Mouse (Mus musculus): ENCODE measurements around the gene Olfr12. TPM values are rescaled to one million over a fixed set of nuclear protein-coding genes. Genes with fewer than 3 reads are reported as not detected.

The Olfr12 gene
- polyA plus RNA-seq, 1 experiment from 2014 or later, result not detected

DNA sequence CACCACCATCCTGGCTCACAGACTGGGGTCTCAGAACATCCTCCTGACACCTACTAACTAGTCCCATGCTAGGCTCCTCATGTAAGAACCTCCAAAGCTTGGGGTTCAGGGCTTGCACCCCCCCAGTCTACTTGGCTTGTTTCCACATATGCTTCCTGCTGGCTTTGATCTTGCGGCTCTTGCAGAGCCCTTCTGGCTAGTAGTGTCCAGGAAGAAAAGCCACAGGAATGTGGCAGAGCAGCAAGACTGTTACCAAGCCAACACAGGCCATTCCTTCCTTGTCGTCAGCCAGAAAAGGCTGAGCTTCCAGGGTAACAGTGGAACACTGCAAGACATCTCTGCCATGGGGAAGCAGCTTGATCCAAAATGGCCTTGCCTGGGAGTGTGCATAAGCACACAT is 37.1 kb downstream of the Olfr12 start:
- Histone ChIP-seq H3K4me3 (ENCODE audit: low read depth, low read length) (no peak overlapping the region), H3K4me2 (no peak overlapping the region), H3K9me3 (ENCODE audit: control insufficient read depth, low read length) (no peaks in the 10 kb centered on the region), H3K36me3 (ENCODE audit: control insufficient read depth, insufficient read depth, low read length) (no peaks in the 10 kb centered on the region), H3K9ac (ENCODE audit: low read depth, low read length) (no peak overlapping the region), H3K4me1 (replicated peaks; ENCODE audit: control insufficient read depth, insufficient read depth, low read length) (peaks cover 4% of the 10 kb centered on the region), H3K27me3 (replicated peaks; ENCODE audit: control insufficient read depth, insufficient read depth, low read length) (no peaks in the 10 kb centered on the region; the same call in 1 of the 2 replicates), H3K27ac (ENCODE audit: low read depth, low read length) (no peak overlapping the region)
- WGBS, result 56% methylated on average over 2 of the region's 2 CpGs
- DNase-seq (ENCODE audit: low spot score), result no peak
- no peak for ATAC-seq (replicated peaks; ENCODE audit: low FRiP score)

DNA sequence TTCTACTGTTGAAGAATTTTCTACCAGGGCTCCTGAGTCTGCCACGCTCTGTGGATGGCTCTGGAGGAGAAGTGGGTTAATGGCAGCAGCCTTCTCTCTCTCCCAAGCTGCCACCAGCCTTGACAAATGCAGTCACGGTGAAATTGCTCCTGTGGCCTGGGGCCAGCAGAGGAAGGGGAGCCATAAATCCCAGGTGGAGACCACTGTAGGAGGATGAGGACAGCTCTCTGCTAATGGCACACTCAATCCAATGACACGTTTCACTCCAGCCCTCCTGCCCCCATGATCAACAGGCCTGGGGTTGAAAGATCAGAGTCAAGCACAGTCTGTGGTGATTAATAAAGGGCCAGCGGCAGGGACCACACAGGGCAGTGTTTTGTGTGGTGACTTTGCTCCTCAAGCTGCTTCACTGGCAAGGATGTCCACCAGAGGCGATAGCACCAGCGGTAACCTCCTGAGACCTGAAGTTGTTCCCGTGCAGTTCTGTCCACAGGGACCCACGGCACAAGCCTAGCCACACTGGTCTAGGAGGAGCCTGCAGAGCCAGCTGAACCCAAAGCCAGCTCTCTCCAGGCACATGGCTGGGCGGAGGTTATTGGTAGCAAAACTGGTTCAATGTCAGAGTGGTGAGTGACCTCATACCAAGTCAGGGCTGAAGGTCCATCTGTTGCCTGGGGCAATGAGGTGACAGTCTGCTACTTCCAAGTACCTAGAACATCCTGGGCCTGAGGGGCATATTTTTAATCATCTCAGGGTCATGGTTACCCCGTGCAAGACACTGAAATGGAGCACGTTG is 39.6 kb downstream of the Olfr12 start:
- H3K36me3 ChIP-seq (ENCODE audit: control insufficient read depth, insufficient read depth, low read length), result no peaks in the 10 kb centered on the region
- H3K27ac ChIP-seq (ENCODE audit: low read depth, low read length), result no peak overlapping the region
- peaks cover 4% of the 10 kb centered on the region for H3K4me1 ChIP-seq (replicated peaks; ENCODE audit: control insufficient read depth, insufficient read depth, low read length)
- no peaks in the 10 kb centered on the region for H3K9me3 ChIP-seq (ENCODE audit: control insufficient read depth, low read length)
- DNase-seq (ENCODE audit: low spot score), result no peak
- H3K27me3 ChIP-seq (replicated peaks; ENCODE audit: control insufficient read depth, insufficient read depth, low read length), result no peaks in the 10 kb centered on the region; the same call in 1 of the 2 replicates
- no peak overlapping the region for H3K9ac ChIP-seq (ENCODE audit: low read depth, low read length)
- no peak for ATAC-seq (replicated peaks; ENCODE audit: low FRiP score)
- no peak overlapping the region for H3K4me2 ChIP-seq
- 75% methylated on average over 11 of the region's 11 CpGs for WGBS
- no peak overlapping the region for H3K4me3 ChIP-seq (ENCODE audit: low read depth, low read length)

DNA sequence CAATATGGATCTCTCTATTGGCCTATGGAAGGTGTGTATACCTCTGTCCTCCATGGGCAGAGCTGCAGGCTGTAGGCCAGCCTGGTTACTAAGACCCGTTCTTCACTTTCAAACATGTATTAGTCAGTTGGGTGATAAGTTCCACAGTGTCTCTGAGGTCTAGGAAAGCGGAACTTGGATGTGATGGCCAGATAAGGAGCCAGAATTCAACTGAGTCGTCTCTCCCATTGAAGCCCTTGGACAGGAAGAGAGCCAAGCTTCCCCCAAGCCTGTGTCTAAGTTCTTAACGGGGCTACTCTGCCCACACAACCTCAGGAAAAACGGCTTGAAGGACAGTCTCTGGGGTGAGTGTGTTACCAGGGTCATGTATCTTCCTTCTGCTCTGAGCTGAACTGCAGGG is 41.8 kb downstream of the Olfr12 start:
- no peak overlapping the region for H3K27ac ChIP-seq (ENCODE audit: low read depth, low read length)
- no peak for DNase-seq (ENCODE audit: low spot score)
- H3K36me3 ChIP-seq (ENCODE audit: control insufficient read depth, insufficient read depth, low read length), result no peaks in the 10 kb centered on the region
- H3K4me1 ChIP-seq (replicated peaks; ENCODE audit: control insufficient read depth, insufficient read depth, low read length), result peaks cover 4% of the 10 kb centered on the region
- whole genome bisulfite sequencing, result 33% methylated on average over 5 of the region's 5 CpGs
- no peak overlapping the region for H3K4me2 ChIP-seq
- H3K27me3 ChIP-seq (replicated peaks; ENCODE audit: control insufficient read depth, insufficient read depth, low read length), result no peaks in the 10 kb centered on the region; the same call in 1 of the 2 replicates
- H3K9me3 ChIP-seq (ENCODE audit: control insufficient read depth, low read length), result no peaks in the 10 kb centered on the region
- ATAC-seq (replicated peaks; ENCODE audit: low FRiP score), result no peak
- H3K4me3 ChIP-seq (ENCODE audit: low read depth, low read length), result no peak overlapping the region
- no peak overlapping the region for H3K9ac ChIP-seq (ENCODE audit: low read depth, low read length)

DNA sequence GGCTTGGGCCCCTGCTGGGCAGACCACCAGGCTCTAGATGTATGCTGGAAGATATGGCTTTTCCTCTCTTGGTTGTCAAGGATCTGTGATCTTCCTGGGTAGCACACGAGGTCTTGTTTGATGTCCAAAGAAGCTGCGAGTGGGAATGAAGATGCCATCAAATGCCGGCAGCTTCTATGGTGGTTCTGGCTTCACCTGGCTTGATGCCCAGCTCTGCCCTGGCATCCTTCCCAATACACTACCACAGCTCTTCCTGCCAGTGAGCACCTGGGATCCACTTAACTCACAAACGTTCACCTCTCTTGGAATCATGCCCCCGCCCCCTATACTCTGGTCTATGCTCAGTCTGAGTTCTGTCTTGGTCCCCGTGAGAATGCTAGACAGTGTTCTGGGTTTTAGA is 49.5 kb downstream of the Olfr12 start:
- ATAC-seq (replicated peaks; ENCODE audit: low FRiP score), result no peak
- Histone ChIP-seq H3K36me3 (ENCODE audit: control insufficient read depth, insufficient read depth, low read length) (no peaks in the 10 kb centered on the region), H3K4me3 (ENCODE audit: low read depth, low read length) (no peak overlapping the region), H3K27ac (ENCODE audit: low read depth, low read length) (no peak overlapping the region), H3K4me1 (replicated peaks; ENCODE audit: control insufficient read depth, insufficient read depth, low read length) (no peaks in the 10 kb centered on the region), H3K4me2 (no peak overlapping the region), H3K9ac (ENCODE audit: low read depth, low read length) (no peak overlapping the region), H3K9me3 (ENCODE audit: control insufficient read depth, low read length) (no peaks in the 10 kb centered on the region), H3K27me3 (replicated peaks; ENCODE audit: control insufficient read depth, insufficient read depth, low read length) (no peaks in the 10 kb centered on the region)
- 80% methylated on average over 6 of the region's 6 CpGs for WGBS
- no peak for DNase-seq (ENCODE audit: low spot score)

DNA sequence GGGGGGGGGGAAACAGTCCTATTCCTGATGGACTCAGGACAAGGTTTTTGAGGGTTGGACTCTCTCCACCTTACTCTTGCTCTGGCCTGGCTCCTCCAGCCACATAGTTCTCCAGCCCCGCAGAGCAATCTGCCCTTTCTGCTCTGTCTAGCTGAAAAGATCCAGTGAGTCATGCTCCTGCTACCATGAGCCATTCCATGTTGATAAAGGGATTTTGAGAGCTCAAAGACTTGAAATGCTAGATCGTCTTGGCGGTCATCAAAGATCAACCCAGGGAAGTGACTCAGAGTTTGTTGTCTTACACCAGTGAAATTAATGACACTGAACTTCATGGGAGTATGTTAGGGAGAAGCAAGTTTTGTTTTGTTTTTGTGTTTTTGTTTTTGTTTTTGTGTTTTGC is 51.8 kb downstream of the Olfr12 start:
- DNase-seq (ENCODE audit: low spot score) (no peak), ATAC-seq (replicated peaks; ENCODE audit: low FRiP score) (no peak)
- Histone ChIP-seq H3K4me3 (ENCODE audit: low read depth, low read length) (no peak overlapping the region), H3K9ac (ENCODE audit: low read depth, low read length) (no peak overlapping the region), H3K27me3 (replicated peaks; ENCODE audit: control insufficient read depth, insufficient read depth, low read length) (no peaks in the 10 kb centered on the region), H3K4me1 (replicated peaks; ENCODE audit: control insufficient read depth, insufficient read depth, low read length) (no peaks in the 10 kb centered on the region), H3K36me3 (ENCODE audit: control insufficient read depth, insufficient read depth, low read length) (no peaks in the 10 kb centered on the region), H3K9me3 (ENCODE audit: control insufficient read depth, low read length) (no peaks in the 10 kb centered on the region), H3K27ac (ENCODE audit: low read depth, low read length) (no peak overlapping the region), H3K4me2 (no peak overlapping the region)
- 88% methylated on average over 3 of the region's 3 CpGs for WGBS

DNA sequence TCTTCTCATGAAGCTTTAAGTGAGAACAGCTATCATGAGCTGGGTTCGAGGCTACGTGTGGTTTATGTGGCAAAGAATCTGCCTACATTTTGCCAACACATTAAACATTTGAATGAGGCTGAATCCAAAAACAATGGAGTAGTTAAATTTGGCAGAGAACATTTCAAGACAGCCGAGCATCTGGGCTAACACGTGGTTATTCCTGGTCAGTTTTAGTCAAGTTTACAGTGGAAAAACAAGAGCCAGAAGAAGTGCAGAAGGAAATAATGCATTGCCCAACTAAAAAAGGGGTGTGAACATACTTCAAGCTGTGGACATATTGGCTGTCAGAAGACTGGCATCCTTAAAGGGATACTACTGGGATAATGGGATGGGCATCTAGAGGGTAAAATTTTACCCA is 53.7 kb downstream of the Olfr12 start:
- 78% methylated on average over 4 of the region's 4 CpGs for WGBS
- ATAC-seq (replicated peaks; ENCODE audit: low FRiP score), result no peak
- no peak overlapping the region for H3K9ac ChIP-seq (ENCODE audit: low read depth, low read length)

More for the DNA sequence above, 53.7 kb downstream of the Olfr12 start:
- Histone ChIP-seq H3K4me3 (ENCODE audit: low read depth, low read length) (no peak overlapping the region), H3K4me1 (replicated peaks; ENCODE audit: control insufficient read depth, insufficient read depth, low read length) (no peaks in the 10 kb centered on the region), H3K9me3 (ENCODE audit: control insufficient read depth, low read length) (no peaks in the 10 kb centered on the region), H3K4me2 (no peak overlapping the region), H3K36me3 (ENCODE audit: control insufficient read depth, insufficient read depth, low read length) (no peaks in the 10 kb centered on the region), H3K27me3 (replicated peaks; ENCODE audit: control insufficient read depth, insufficient read depth, low read length) (no peaks in the 10 kb centered on the region), H3K27ac (ENCODE audit: low read depth, low read length) (no peak overlapping the region)
- DNase-seq (ENCODE audit: low spot score), result no peak

Other genes starting within 250 kb of the Olfr12 start
- 270 and 276 TPM in 2 replicates for gene Ndufa10, start 143.9 kb upstream of the Olfr12 start, polyA plus RNA-seq (2014; fragmentation: Nextera tagmentation; extraction: Ambion mirVana)
- not detected in 2 replicates for gene Olfr1416, start 132.7 kb upstream of the Olfr12 start, polyA plus RNA-seq (2014; fragmentation: Nextera tagmentation; extraction: Ambion mirVana)
- not detected in 2 replicates for gene Olfr1415, start 121.7 kb upstream of the Olfr12 start, polyA plus RNA-seq (2014; fragmentation: Nextera tagmentation; extraction: Ambion mirVana)
- gene Olfr1414, start 99.1 kb upstream of the Olfr12 start, polyA plus RNA-seq (2014; fragmentation: Nextera tagmentation; extraction: Ambion mirVana), result not detected in 2 replicates
- not detected in 2 replicates for gene Olfr1413, start 46.5 kb upstream of the Olfr12 start, polyA plus RNA-seq (2014; fragmentation: Nextera tagmentation; extraction: Ambion mirVana)
- not detected in 2 replicates for gene Olfr1412, start 32.0 kb upstream of the Olfr12 start, polyA plus RNA-seq (2014; fragmentation: Nextera tagmentation; extraction: Ambion mirVana)
- not detected in 2 replicates for gene Olfr1411, start 23.4 kb upstream of the Olfr12 start, polyA plus RNA-seq (2014; fragmentation: Nextera tagmentation; extraction: Ambion mirVana)
- gene Olfr1410, start 12.0 kb upstream of the Olfr12 start, polyA plus RNA-seq (2014; fragmentation: Nextera tagmentation; extraction: Ambion mirVana), result not detected in 2 replicates
- 320 and 354 TPM in 2 replicates for gene Cops9, start 24.2 kb downstream of the Olfr12 start, polyA plus RNA-seq (2014; fragmentation: Nextera tagmentation; extraction: Ambion mirVana)
- not detected in 2 replicates for gene Otos, start 31.1 kb downstream of the Olfr12 start, polyA plus RNA-seq (2014; fragmentation: Nextera tagmentation; extraction: Ambion mirVana)
- gene Gpc1, start 213.9 kb downstream of the Olfr12 start, polyA plus RNA-seq (2014; fragmentation: Nextera tagmentation; extraction: Ambion mirVana), result 14.5 and 15.2 TPM in 2 replicates